23 mouse cellular contexts compared by ENCODE assay signal in the genomic region with DNA sequence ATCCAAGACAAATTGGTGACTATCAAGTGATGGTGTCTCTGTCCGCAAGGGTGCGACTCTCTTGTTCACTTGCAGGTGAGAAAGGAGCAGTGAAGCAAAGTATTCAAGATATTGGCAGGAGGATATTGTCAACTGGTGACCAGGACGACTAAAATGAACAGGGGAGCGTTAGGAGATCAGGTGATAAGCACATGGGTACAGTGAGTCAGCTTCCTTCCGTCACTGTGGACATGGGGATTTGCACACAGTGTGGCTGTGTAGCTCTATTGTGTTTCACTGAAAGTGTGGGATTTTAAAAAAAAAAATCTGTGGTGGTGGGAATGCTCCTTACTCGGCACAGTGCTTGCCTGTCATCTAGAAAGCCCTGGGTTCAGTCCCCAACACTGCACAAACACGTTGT.
"Had no signal": no experiment of that assay in that cellular context is flagged by ENCODE, and none has a peak within 500 bp of the region (broad histone marks: within the 10 kb centered on the region; RNA-seq: fewer than 3 reads in every experiment).

No protein-coding gene starts in this region.

- H3K9ac ChIP-seq: heart, embryonic 15.5 days; hindbrain, embryonic 13.5 days; hindbrain, embryonic 15.5 days; kidney, embryonic 15.5 days; limb, embryonic 12.5 days; liver, embryonic 13.5 days; liver, embryonic 15.5 days had no signal

- H3K4me1 ChIP-seq: hindbrain, embryonic 13.5 days; hindbrain, embryonic 15.5 days; kidney, embryonic 15.5 days; limb, embryonic 10.5 days; limb, embryonic 12.5 days had no signal

- DNase-seq: gastrocnemius, postnatal 14 days; gastrocnemius, postnatal 36 days; heart, postnatal 14 days; kidney, adult 11 months; kidney, adult 2 months; kidney, adult 9 months; kidney, postnatal 14 days; kidney, postnatal 36 days; layer of hippocampus, adult 9-11 months; layer of hippocampus, postnatal 36 days; liver; liver, embryonic 13.5 days had no signal

- H3K36me3 ChIP-seq: heart, embryonic 15.5 days; hindbrain, embryonic 13.5 days; hindbrain, embryonic 15.5 days; kidney, embryonic 15.5 days; limb, embryonic 10.5 days; limb, embryonic 12.5 days; liver, embryonic 13.5 days; liver, embryonic 15.5 days had no signal

- H3K4me3 ChIP-seq: heart, embryonic 15.5 days; hindbrain, embryonic 13.5 days; hindbrain, embryonic 15.5 days; kidney, embryonic 15.5 days; limb, embryonic 10.5 days; limb, embryonic 12.5 days; liver, embryonic 13.5 days; liver, embryonic 15.5 days had no signal

- H3K9me3 ChIP-seq: heart, embryonic 15.5 days; hindbrain, embryonic 13.5 days; hindbrain, embryonic 15.5 days; kidney, embryonic 15.5 days; limb, embryonic 10.5 days; limb, embryonic 12.5 days; liver, embryonic 13.5 days; liver, embryonic 15.5 days had no signal

- H3K27me3 ChIP-seq: heart, embryonic 15.5 days; hindbrain, embryonic 13.5 days; hindbrain, embryonic 15.5 days; kidney, embryonic 15.5 days; limb, embryonic 12.5 days; liver, embryonic 13.5 days; liver, embryonic 15.5 days had no signal

- H3K27ac ChIP-seq: hindbrain, embryonic 13.5 days; hindbrain, embryonic 15.5 days; hindbrain, postnatal 0 days; kidney, embryonic 15.5 days; kidney, postnatal 0 days; limb, embryonic 10.5 days; limb, embryonic 12.5 days; liver, embryonic 13.5 days; liver, embryonic 15.5 days had no signal

- ATAC-seq: hindbrain, postnatal 0 days; intestine, embryonic 16.5 days had no signal

- H3K4me2 ChIP-seq: heart, embryonic 15.5 days; hindbrain, embryonic 13.5 days; hindbrain, embryonic 15.5 days; kidney, embryonic 15.5 days; limb, embryonic 12.5 days; liver, embryonic 11.5 days; liver, embryonic 13.5 days; liver, embryonic 15.5 days had no signal
